Mouse (Mus musculus): Measurements from ENCODE around the gene Zfp941. TPM values are rescaled to one million over a fixed set of nuclear protein-coding genes. Genes with fewer than 3 reads are reported as not detected.

The Zfp941 gene
- total and polyA plus RNA-seq, 3 experiments = 0.34 TPM; not detected in 2

DNA sequence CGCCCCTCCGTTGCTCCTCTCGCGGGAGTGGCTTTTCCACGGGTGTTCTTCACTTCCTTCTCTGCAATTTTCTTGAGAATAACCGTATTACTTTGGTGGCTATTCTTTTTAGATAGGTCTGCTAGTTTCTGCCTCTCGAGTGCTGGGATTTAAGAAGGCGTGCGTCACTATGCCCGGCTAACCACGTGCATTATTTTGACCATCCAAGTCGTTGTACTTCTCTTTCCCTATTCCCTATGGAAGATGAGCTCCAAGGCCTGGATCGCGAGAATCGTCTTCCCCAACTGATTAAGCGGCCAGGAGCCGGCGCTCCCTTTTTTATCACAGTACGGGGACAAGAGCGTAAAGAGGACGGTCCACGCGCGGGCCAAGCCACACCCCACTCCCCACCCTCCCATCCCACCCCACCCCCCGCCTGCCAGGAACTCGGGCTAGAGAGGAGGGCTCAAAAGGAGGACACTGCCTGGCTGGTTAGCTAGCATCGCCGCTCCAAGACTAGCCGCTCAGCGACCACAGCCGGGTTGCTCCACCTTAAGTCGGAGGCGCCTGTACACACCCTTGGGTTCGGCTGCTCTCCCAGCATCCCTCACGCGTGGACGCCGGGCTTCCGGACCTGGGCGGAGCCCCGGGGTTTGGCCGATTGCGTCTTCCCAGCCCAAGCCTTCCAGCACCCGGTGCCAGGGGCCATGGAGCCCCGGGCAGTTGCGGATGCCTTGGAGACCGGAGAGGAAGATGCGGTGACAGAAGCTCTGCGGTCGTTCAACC is 35.0 kb upstream of the Zfp941 start, which contains the start of gene Ric8a (continued):
- TF ChIP-seq MYC (IDR thresholded peaks at IDR 0.05; ENCODE audit: low read depth, low read length) (peak; percentile 45; the same call in 1 of the 2 replicates), PAX5 (IDR thresholded peaks at IDR 0.05; ENCODE audit: low read length) (no peak), ZNF384 (IDR thresholded peaks at IDR 0.05; ENCODE audit: low read depth, low read length) (no peak), UBTF (IDR thresholded peaks at IDR 0.05; ENCODE audit: low read depth, low read length) (no peak), MAZ (IDR thresholded peaks at IDR 0.05; ENCODE audit: low read depth, low read length) (no peak), SIN3A (IDR thresholded peaks at IDR 0.05; ENCODE audit: low read length) (peak; percentile 85), HCFC1 (IDR thresholded peaks at IDR 0.05; ENCODE audit: low read depth, low read length) (peak; percentile 69), SMC3 (IDR thresholded peaks at IDR 0.05; ENCODE audit: low read depth, low read length) (no peak), KAT2A (IDR thresholded peaks at IDR 0.05; ENCODE audit: insufficient replicate concordance, low read length) (0 out of 2 replicates have a peak, but pooled peaks have one; percentile 16), MAX (IDR thresholded peaks at IDR 0.05; ENCODE audit: low read length) (peak; percentile 78), ELF1 (IDR thresholded peaks at IDR 0.05; ENCODE audit: low read depth, low read length) (peak; percentile 87), ETS1 (conservative IDR thresholded peaks at IDR 0.05; ENCODE audit: low read depth, low read length) (no peak), CHD1 (IDR thresholded peaks at IDR 0.05; ENCODE audit: low read depth, low read length) (no peak)

DNA sequence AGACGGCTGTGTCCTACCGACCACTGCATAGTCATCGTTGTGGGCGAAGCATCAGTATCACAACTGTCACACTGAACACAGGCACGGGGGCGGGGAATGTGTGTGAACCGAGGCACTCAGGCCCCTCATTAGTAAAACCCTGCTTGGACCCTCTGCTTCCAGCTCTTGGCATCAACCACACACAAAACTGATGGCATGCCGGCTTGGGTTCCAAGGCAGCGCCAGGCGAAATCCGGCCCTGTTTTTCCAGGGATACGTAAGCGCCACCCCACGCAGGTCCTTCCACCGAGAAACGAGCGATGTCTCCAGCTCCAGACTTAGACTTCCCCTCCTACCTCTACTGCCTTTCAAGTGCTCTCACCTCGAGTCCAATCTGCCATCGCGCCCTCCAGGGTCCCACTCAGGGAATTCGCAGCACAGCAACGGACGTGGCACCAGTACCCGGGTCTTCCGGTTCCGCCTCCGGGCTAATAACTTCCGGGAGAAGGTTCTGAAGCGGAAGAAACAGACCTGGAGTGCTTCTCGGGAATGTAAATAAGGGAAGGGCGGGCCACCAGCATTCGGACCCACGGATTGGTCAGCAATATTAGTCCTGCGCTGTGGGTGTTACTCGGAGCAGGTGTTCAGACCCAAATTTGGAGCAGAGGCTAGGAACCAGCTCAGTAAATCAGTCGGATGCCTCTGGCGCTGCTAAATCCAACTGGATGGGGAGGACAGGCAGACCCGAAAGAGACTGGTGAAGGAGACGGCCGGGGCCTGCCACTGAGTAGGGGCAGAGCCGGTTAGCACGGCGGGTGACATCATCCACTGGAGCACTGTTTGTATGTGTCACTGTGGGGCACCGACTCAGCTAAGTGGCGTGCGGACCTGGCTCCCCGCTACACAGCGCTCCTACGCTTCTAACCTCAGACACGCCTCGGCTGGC is 34.1 kb upstream of the Zfp941 start, which contains the start of gene Gm45785:
Gene Gm45785 (minus strand): TSS at position 472 of the 925 bp plus-strand sequence.
- Histone ChIP-seq H3K4me1 (ENCODE audit: control insufficient read depth in 1 of 2, insufficient read depth in 2 of 2) (peaks cover 22 to 35% of the 10 kb centered on the region in 2 experiments), H3K79me2 (replicated peaks; ENCODE audit: control insufficient read depth, extremely low read depth, insufficient read depth, poor library complexity, severe bottlenecking) (peaks cover 35% of the 10 kb centered on the region)
- dilution Hi-C loops (cut with MboI; ENCODE audit: extremely low pct_ligation_motif_present, extremely low pct_unique_long_range_greater_than_20kb, low sequenced_read_pairs) = no loop called here
- TF ChIP-seq KAT2A (IDR thresholded peaks at IDR 0.05; ENCODE audit: insufficient replicate concordance, low read length) (peak; percentile 87; the same call in 1 of the 2 replicates), JUND (conservative IDR thresholded peaks at IDR 0.05; ENCODE audit: low read depth, low read length) (no peak), ZKSCAN1 (IDR thresholded peaks at IDR 0.05; ENCODE audit: borderline replicate concordance, low read depth, low read length) (no peak), SIN3A (IDR thresholded peaks at IDR 0.05; ENCODE audit: low read length) (peak; percentile 99), NRF1 (IDR thresholded peaks at IDR 0.05; ENCODE audit: low read depth, low read length) (peak; percentile 57), JUN (IDR thresholded peaks at IDR 0.05; ENCODE audit: insufficient read depth, low read depth, low read length) (no peak), MAZ (IDR thresholded peaks at IDR 0.05; ENCODE audit: low read depth, low read length) (peak; percentile 60; the same call in 1 of the 2 replicates), ETS1 (conservative IDR thresholded peaks at IDR 0.05; ENCODE audit: low read depth, low read length) (peak; percentile 39; the same call in 1 of the 2 replicates), TBP (conservative IDR thresholded peaks at IDR 0.05; ENCODE audit: low read depth, low read length) (0 out of 2 replicates have a peak, but pooled peaks have one; percentile 51), IRF4 (IDR thresholded peaks at IDR 0.05; ENCODE audit: low read depth, low read length) (peak; percentile 41; the same call in 1 of the 2 replicates), USF1 (IDR thresholded peaks at IDR 0.05; ENCODE audit: low read depth, low read length) (no peak; the same call in 1 of the 2 replicates), CTCF (conservative IDR thresholded peaks at IDR 0.05 in 1 of 2, IDR thresholded peaks at IDR 0.05 in 1 of 2; ENCODE audit: low read depth in 2 of 2, low read length in 2 of 2) (no peak), MEF2A (IDR thresholded peaks at IDR 0.05; ENCODE audit: borderline replicate concordance, low read depth, low read length) (peak; percentile 38; the same call in 1 of the 2 replicates), ZC3H11A (IDR thresholded peaks at IDR 0.05; ENCODE audit: low read depth, low read length) (no peak), TCF12 (IDR thresholded peaks at IDR 0.05; ENCODE audit: low read depth, low read length) (peak; percentile 86), POLR2A (IDR thresholded peaks at IDR 0.05; ENCODE audit: low read depth, low read length) (peak; percentile 85), NELFE (IDR thresholded peaks at IDR 0.05; ENCODE audit: low read depth, low read length) (peak; percentile 76), MAFK (IDR thresholded peaks at IDR 0.05; ENCODE audit: insufficient replicate concordance, low read length) (peak; percentile 38; the same call in 1 of the 2 replicates), PAX5 (IDR thresholded peaks at IDR 0.05; ENCODE audit: low read length) (no peak), RCOR1 (conservative IDR thresholded peaks at IDR 0.05; ENCODE audit: low read depth, low read length) (0 out of 2 replicates have a peak, but pooled peaks have one; percentile 14), ELF1 (IDR thresholded peaks at IDR 0.05; ENCODE audit: low read depth, low read length) (peak; percentile 99), BHLHE40 (IDR thresholded peaks at IDR 0.05; ENCODE audit: low read depth, low read length) (no peak), GABPA (IDR thresholded peaks at IDR 0.05; ENCODE audit: insufficient replicate concordance, low read depth, low read length) (no peak), SMC3 (IDR thresholded peaks at IDR 0.05; ENCODE audit: low read depth, low read length) (no peak), UBTF (IDR thresholded peaks at IDR 0.05; ENCODE audit: low read depth, low read length) (peak; percentile 49; the same call in 1 of the 2 replicates), CHD2 (IDR thresholded peaks at IDR 0.05; ENCODE audit: low read length) (peak; percentile 72)

More for the DNA sequence above, 34.1 kb upstream of the Zfp941 start, which contains the start of gene Gm45785:
- peak within 1 kb of the TSS; percentile 97 for H3K9ac ChIP-seq (ENCODE audit: insufficient read depth, low read depth)
- H3K9me3 ChIP-seq (replicated peaks; ENCODE audit: low read length) = no peaks in the 10 kb centered on the region
- H3K36me3 ChIP-seq (replicated peaks in 1 of 2; ENCODE audit: control insufficient read depth in 1 of 2, insufficient read depth in 1 of 2, low read length in 1 of 2) = peaks cover 54 to 69% of the 10 kb centered on the region in 2 experiments
- H3K4me3 ChIP-seq (replicated peaks in 1 of 3; ENCODE audit: low read depth in 2 of 3, low read length in 2 of 3, poor library complexity in 1 of 3) = peak within 1 kb of the TSS; percentile 84 to 98 (median 92)
- H3K27ac ChIP-seq (ENCODE audit: insufficient read depth, low read depth) = peak within 1 kb of the TSS; percentile 78
- H3K27me3 ChIP-seq (replicated peaks) = no peaks in the 10 kb centered on the region
- peak; percentile 97 for DNase-seq (ENCODE audit: extremely low read depth)
- peak within 1 kb of the TSS; percentile 81 for H3K4me2 ChIP-seq (ENCODE audit: insufficient read depth, low read depth, poor library complexity, severe bottlenecking)
- in situ Hi-C loops (cut with MboI; ENCODE audit: low pct_ligation_motif_present, low pct_unique_long_range_greater_than_20kb, low sequenced_read_pairs) = no loop called here

Data from CH12.LX (cell line).